Mouse (Mus musculus) midbrain, embryonic 11.5 days (tissue): Measurements from ENCODE around the gene Commd6. TPM values are rescaled to one million over a fixed set of nuclear protein-coding genes. Genes with fewer than 3 reads are reported as not detected.

ENCODE experiments used
- ATAC-seq: fragments of 200-750 bp; cut with Nextera tagmentation; 2 replicates; pipeline ENCODE4 v1.8.0; 2017; ENCODE audit warnings: moderate TSS enrichment, moderate library complexity; ENCODE audit not compliant: low FRiP score
- DNase-seq: peaks from one replicate; pipeline ENCODE4 v3.0.0; 2015; ENCODE audit warnings: low spot score; ENCODE audit errors: missing footprints
- H3K27ac ChIP-seq: fragments of 300-500 bp; sonication (generic); 2 replicates; pipeline ENCODE4 v1.5.1; 2014; ENCODE audit warnings: low read depth, low read length
- H3K27me3 ChIP-seq: fragments of 300-500 bp; sonication (generic); 2 replicates; pipeline ENCODE4 v1.6.1; 2014; ENCODE audit warnings: mild to moderate bottlenecking, low read length, moderate library complexity, mixed read lengths; ENCODE audit not compliant: control insufficient read depth, insufficient read depth
- H3K36me3 ChIP-seq: fragments of 300-500 bp; sonication (generic); 2 replicates; pipeline ENCODE4 v1.6.1; 2014; ENCODE audit warnings: mild to moderate bottlenecking, low read length, moderate library complexity, mixed read lengths; ENCODE audit not compliant: control insufficient read depth, insufficient read depth
- H3K4me1 ChIP-seq: fragments of 300-500 bp; sonication (generic); 2 replicates; pipeline ENCODE4 v1.6.1; 2014; ENCODE audit warnings: low read length; ENCODE audit not compliant: control insufficient read depth, insufficient read depth
- H3K4me2 ChIP-seq: fragments of 300-500 bp; sonication (generic); 2 replicates; pipeline ENCODE4 v1.6.1; 2014; ENCODE audit warnings: mild to moderate bottlenecking, moderate library complexity
- H3K4me3 ChIP-seq: fragments of 300-500 bp; sonication (generic); 2 replicates; pipeline ENCODE4 v1.5.1; 2014; ENCODE audit warnings: low read depth, low read length
- H3K9ac ChIP-seq: fragments of 300-500 bp; sonication (generic); 2 replicates; pipeline ENCODE4 v1.6.1; 2014; ENCODE audit warnings: low read length
- H3K9me3 ChIP-seq: fragments of 300-500 bp; sonication (generic); 2 replicates; pipeline ENCODE4 v1.6.1; 2016; ENCODE audit warnings: low read length; ENCODE audit not compliant: control insufficient read depth
- WGBS: fragments of 180-500 bp; shearing (Covaris S2); extraction: QIAGEN DNeasy Blood & Tissue Kit; methylation state at CpG from one replicate; pipeline ENCODE4 v1.1.7; 2014; 5-methylcytosine and 5-hydroxymethylcytosine counted together
- polyA plus RNA-seq: library from polyadenylated mRNA; unstranded; fragments of >200 nt; fragmentation: Nextera tagmentation; extraction: Ambion mirVana; gene quantifications from 2 replicates; pipeline ENCODE4 v1.2.1, GENCODE M21; 2014

The Commd6 gene
- polyA plus RNA-seq, 1 experiment from 2014 or later, result 121 TPM

DNA sequence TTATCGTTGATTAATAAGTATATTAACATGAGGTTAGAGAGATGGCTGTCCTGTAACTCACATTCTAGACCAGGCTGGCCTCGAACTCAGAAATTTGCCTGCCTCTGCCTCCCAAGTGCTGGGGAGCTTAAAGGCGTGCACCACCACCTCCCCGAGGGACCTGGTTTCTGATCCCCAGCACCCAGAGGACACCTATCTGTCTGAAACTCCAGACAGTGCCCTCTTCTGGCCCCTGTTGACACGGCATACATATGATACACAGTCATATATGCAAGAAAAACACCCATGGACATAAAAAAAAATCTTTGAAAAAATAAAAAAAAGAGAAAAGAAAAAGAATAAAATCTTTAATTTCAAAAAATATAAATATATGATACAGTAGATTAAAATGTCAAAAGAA is 22.8 kb downstream of the Commd6 start:
- Histone ChIP-seq H3K4me2 (no peak overlapping the region), H3K4me3 (no peak overlapping the region), H3K4me1 (no peaks in the 10 kb centered on the region), H3K9me3 (no peaks in the 10 kb centered on the region), H3K9ac (no peak overlapping the region), H3K27me3 (no peaks in the 10 kb centered on the region), H3K36me3 (no peaks in the 10 kb centered on the region), H3K27ac (no peak overlapping the region)
- 82% methylated on average over 5 of the region's 5 CpGs for WGBS
- ATAC-seq (no peak), DNase-seq (no peak)

DNA sequence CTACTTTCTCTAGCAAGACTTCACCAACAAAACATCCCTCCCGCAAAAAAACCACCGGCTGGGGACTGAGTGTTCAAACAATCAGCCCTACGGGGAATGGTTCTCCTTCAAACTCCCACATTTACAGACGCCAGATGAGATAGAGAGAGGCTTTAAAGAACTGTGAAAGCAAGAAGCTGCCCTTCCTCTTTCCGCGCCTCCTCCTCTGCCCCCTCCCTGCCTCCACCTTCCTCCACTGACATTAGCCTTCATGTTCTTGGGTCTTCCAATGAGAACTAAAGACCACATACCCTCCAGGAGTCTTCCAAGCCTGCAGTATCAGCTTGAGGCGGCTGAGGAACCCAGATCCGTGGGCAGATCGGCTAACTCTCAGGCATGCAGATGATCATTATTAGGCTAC is 24.3 kb downstream of the Commd6 start:
- no peak overlapping the region for H3K4me2 ChIP-seq
- DNase-seq, result no peak

DNA sequence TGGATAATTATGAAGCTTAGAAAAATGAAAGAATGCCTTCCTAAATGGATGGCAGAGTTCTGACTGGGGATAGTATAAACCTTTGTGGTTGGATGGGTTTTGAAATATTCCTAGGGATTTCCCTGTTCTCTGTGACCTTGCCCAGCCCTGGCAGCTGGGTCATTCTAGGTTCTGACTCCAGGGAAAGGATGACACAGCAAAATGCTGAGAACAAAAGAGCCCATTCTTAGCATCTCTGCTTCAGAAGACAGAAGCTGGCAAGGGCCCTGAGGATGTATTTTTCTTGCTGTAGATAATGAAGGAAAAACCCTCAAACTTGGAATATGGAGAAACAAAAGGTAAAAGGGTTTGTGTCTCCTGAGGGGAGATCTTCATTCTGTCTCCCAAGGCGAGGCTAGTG is 27.3 kb downstream of the Commd6 start:
- Histone ChIP-seq H3K9ac (no peak overlapping the region), H3K27me3 (peaks cover under 1% of the 10 kb centered on the region; the same call in 1 of the 2 replicates), H3K4me3 (no peak overlapping the region), H3K36me3 (no peaks in the 10 kb centered on the region), H3K4me1 (0 out of 2 replicates have a peak, but pooled peaks cover 1% of the 10 kb centered on the region), H3K9me3 (no peaks in the 10 kb centered on the region), H3K4me2 (no peak overlapping the region), H3K27ac (no peak overlapping the region)
- DNase-seq, result no peak
- no peak for ATAC-seq
- 48% methylated on average over 1 of the region's 1 CpGs for WGBS

More for the DNA sequence above, 24.3 kb downstream of the Commd6 start:
- H3K27ac ChIP-seq, result no peak overlapping the region
- H3K36me3 ChIP-seq, result no peaks in the 10 kb centered on the region
- no peak for ATAC-seq
- no peaks in the 10 kb centered on the region for H3K4me1 ChIP-seq
- no peaks in the 10 kb centered on the region for H3K27me3 ChIP-seq
- H3K9me3 ChIP-seq, result no peaks in the 10 kb centered on the region
- WGBS, result 81% methylated on average over 9 of the region's 9 CpGs
- no peak overlapping the region for H3K9ac ChIP-seq
- H3K4me3 ChIP-seq, result no peak overlapping the region

DNA sequence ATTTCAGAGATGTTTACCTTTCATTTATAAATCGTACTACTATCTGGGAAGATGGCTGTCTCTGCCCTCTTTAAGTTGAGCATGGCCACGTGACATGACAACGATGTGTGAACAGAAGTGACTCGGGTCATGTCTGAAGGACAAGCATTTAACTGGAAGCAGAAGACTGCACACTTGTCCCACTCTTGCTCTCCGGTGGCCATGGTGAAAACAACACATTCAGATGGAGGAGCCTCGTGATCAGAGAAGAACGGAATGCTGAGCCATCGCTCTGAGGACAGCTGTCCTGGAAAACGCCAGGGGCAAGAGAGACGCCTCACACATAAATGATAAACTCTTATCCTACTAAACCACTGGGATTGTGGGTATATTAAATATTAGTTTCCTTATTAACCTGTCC is 29.8 kb downstream of the Commd6 start:
- Histone ChIP-seq H3K4me3 (no peak overlapping the region), H3K9ac (no peak overlapping the region), H3K4me2 (no peak overlapping the region), H3K4me1 (peaks cover 4% of the 10 kb centered on the region; the same call in 1 of the 2 replicates), H3K9me3 (no peaks in the 10 kb centered on the region), H3K27ac (no peak overlapping the region), H3K27me3 (peaks cover 11% of the 10 kb centered on the region), H3K36me3 (no peaks in the 10 kb centered on the region)
- DNase-seq (no peak), ATAC-seq (no peak)
- 85% methylated on average over 10 of the region's 10 CpGs for WGBS

DNA sequence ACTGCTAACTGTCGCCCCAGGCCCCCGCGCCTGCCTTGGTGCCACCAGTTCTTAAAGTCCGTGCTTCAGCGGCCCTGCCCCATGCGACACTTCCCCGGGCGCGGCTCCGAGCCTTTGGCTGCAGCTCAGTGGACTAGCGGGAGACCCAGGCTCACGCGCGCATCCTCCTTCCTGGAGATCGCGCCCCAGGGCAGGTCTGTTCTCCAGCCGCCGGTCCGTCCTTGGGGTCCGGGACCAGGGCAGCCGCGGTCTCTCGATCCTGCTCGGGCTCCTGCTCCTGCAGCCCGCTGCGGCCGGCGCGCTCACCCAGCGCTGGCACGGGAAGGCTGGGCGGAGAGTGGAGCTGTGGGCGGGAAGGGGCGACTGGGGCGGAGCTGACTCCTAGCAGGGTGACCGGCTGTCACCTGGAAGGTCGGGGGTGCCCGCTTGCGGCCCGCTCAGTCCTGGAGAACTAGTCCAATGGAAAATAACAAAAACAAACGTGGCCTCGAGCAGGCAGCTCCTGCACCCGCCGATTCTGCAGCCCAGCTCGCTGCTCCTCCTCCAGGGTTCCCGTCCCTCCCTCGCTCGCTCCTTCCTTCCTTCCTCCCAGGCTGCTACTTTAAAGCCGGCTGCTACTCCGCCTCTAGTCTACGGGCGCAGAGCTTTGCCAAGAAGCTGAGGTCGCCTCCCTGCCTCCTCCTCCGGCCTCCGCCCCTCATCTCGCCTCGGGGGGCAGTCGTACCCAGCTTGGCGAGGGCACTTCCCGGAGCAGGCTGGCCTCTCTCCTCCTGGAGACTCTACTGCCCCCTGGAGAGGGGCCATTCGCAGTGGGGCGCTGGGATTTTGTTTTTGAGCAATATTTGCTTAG is 31.7 kb downstream of the Commd6 start, which contains the start of gene Tbc1d4:
Tbc1d4 (minus strand) TSS at position 673 of the 850 bp plus-strand sequence.
- H3K9ac ChIP-seq, result peak within 1 kb of the TSS; percentile 49
- under 1% methylated on average over 62 of the region's 62 CpGs for WGBS
- H3K27me3 ChIP-seq, result peaks cover 11% of the 10 kb centered on the region
- no peaks in the 10 kb centered on the region for H3K9me3 ChIP-seq
- DNase-seq, result peak; percentile 95
- H3K4me2 ChIP-seq, result peak within 1 kb of the TSS; percentile 99
- peak; percentile 87 for ATAC-seq
- no peak within 1 kb of the TSS for H3K27ac ChIP-seq
- peak within 1 kb of the TSS; percentile 50 for H3K4me3 ChIP-seq
- H3K36me3 ChIP-seq, result no peaks in the 10 kb centered on the region
- peaks cover 4% of the 10 kb centered on the region; the same call in 1 of the 2 replicates for H3K4me1 ChIP-seq

- WGBS, result under 1% methylated on average over 62 of the region's 62 CpGs
- ATAC-seq, result peak; percentile 64
- H3K27me3 ChIP-seq, result peaks cover 11% of the 10 kb centered on the region
- H3K36me3 ChIP-seq, result no peaks in the 10 kb centered on the region
- H3K4me2 ChIP-seq, result peak overlapping the region; percentile 99
- H3K9me3 ChIP-seq, result no peaks in the 10 kb centered on the region
- peaks cover 4% of the 10 kb centered on the region; the same call in 1 of the 2 replicates for H3K4me1 ChIP-seq
- H3K4me3 ChIP-seq, result peak overlapping the region; percentile 50
- no peak overlapping the region for H3K27ac ChIP-seq
- peak; percentile 96 for DNase-seq
- H3K9ac ChIP-seq, result peak overlapping the region; percentile 49
These were observed 32.6 kb downstream of the Commd6 start for GRCm38 (mm10) chr14:101607631-101608518.

GRCm38 (mm10) chr14:101605843-101606242 is 34.6 kb downstream of the Commd6 start:
- Histone ChIP-seq H3K27me3 (peaks cover 11% of the 10 kb centered on the region), H3K4me1 (peaks cover 4% of the 10 kb centered on the region; the same call in 1 of the 2 replicates), H3K27ac (no peak overlapping the region), H3K36me3 (no peaks in the 10 kb centered on the region), H3K4me3 (no peak overlapping the region), H3K4me2 (no peak overlapping the region), H3K9ac (no peak overlapping the region), H3K9me3 (no peaks in the 10 kb centered on the region)
- ATAC-seq (no peak), DNase-seq (no peak)
- 61% methylated on average over 2 of the region's 2 CpGs for WGBS

- DNase-seq (no peak), ATAC-seq (no peak)
- 32% methylated on average over 3 of the region's 3 CpGs for WGBS
These were observed 37.6 kb downstream of the Commd6 start for GRCm38 (mm10) chr14:101602851-101603250.

More at GRCm38 (mm10) chr14:101602851-101603250, 37.6 kb downstream of the Commd6 start:
- Histone ChIP-seq H3K36me3 (no peaks in the 10 kb centered on the region), H3K4me3 (no peak overlapping the region), H3K4me1 (no peaks in the 10 kb centered on the region; the same call in 1 of the 2 replicates), H3K9me3 (no peaks in the 10 kb centered on the region), H3K27ac (no peak overlapping the region), H3K9ac (no peak overlapping the region), H3K27me3 (peaks cover 7% of the 10 kb centered on the region), H3K4me2 (no peak overlapping the region)
